Mouse (Mus musculus): ENCODE results near the gene Slc27a2. TPM values are rescaled to one million over a fixed set of nuclear protein-coding genes. Genes with fewer than 3 reads are reported as not detected.

The Slc27a2 gene
- polyA plus RNA-seq, 1 experiment = 1.2 TPM

DNA sequence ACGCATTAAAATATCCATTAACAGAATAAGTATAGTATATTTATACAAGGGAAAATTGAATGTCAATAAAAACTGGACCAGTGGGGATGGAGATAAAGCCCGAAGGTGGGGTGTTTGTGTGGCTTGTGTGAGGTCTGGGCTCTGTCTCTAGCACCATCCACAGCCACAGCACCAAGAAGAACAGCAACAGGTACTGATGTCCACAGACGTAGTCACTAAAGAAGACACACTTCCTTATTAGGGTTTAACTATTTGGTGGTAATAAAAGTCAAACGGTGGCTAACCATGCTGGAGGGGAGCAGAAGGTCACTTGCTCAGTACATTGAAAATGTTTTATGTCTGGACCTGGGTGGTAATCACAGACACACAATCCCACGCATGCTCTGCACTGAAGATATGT is 25.2 kb downstream of the Slc27a2 start:
- no peak overlapping the region for H3K4me3 ChIP-seq (ENCODE audit: control insufficient read depth, low read depth, low read length)
- H3K27me3 ChIP-seq (ENCODE audit: control insufficient read depth, insufficient read depth, low read length) = no peaks in the 10 kb centered on the region
- H3K36me3 ChIP-seq (ENCODE audit: control insufficient read depth, insufficient read depth, low read length) = no peaks in the 10 kb centered on the region
- H3K27ac ChIP-seq (ENCODE audit: control insufficient read depth, insufficient read depth, low read depth, low read length) = no peak overlapping the region
- TF ChIP-seq POLR2A (IDR thresholded peaks at IDR 0.05; ENCODE audit: control insufficient read depth, low read depth, low read length) (no peak), CTCF (IDR thresholded peaks at IDR 0.05; ENCODE audit: control insufficient read depth, insufficient read depth, insufficient replicate concordance, low read depth, low read length) (no peak)
- no peaks in the 10 kb centered on the region for H3K4me1 ChIP-seq (ENCODE audit: control insufficient read depth, insufficient read depth, low read length)

DNA sequence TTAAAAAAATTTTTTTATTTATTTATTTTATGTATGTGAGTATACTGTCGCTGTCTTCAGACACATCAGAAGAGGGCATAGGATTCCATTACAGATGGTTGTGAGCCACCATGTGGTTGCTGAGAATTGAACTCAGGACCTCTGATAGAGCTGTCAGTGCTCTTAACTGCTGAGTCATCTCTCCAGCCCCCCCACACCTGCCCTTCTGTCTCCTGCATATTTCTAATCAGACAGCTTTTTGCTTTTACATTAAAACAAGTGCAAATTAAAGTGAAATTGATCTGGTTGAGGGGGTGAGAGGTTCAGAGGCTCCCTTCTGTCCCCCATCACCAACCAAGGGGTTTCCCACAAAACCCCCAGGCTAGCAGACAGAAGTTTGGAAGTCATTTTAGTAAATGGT is 27.1 kb downstream of the Slc27a2 start:
- Histone ChIP-seq H3K27ac (ENCODE audit: control insufficient read depth, insufficient read depth, low read depth, low read length) (no peak overlapping the region), H3K4me1 (ENCODE audit: control insufficient read depth, insufficient read depth, low read length) (no peaks in the 10 kb centered on the region; the same call in 1 of the 2 replicates), H3K4me3 (ENCODE audit: control insufficient read depth, low read depth, low read length) (no peak overlapping the region), H3K36me3 (ENCODE audit: control insufficient read depth, insufficient read depth, low read length) (no peaks in the 10 kb centered on the region), H3K27me3 (ENCODE audit: control insufficient read depth, insufficient read depth, low read length) (no peaks in the 10 kb centered on the region)
- TF ChIP-seq CTCF (IDR thresholded peaks at IDR 0.05; ENCODE audit: control insufficient read depth, insufficient read depth, insufficient replicate concordance, low read depth, low read length) = no peak
- TF ChIP-seq POLR2A (IDR thresholded peaks at IDR 0.05; ENCODE audit: control insufficient read depth, low read depth, low read length) = no peak

DNA sequence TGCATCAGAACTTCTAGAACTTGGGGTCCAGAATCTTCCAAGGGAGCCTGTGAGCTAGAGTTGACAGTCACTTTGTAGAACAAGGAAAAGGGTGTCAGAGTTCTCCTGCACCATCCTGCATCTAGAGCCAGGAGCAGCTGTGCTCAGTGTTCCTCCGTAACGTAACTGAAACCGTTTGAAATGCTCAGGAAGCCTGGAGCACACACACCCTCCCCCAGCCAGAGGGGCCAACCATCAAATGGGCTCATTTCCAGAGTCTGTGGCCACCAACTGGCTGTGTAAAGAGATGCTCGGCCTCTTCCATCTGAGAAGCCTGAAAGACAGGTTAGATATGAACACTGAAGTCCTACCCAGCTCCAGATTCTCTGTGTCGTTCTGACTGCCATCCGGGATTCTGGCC is 31.8 kb downstream of the Slc27a2 start:
- Histone ChIP-seq H3K4me3 (ENCODE audit: control insufficient read depth, low read depth, low read length) (no peak overlapping the region), H3K27ac (ENCODE audit: control insufficient read depth, insufficient read depth, low read depth, low read length) (0 out of 2 replicates have a peak overlapping the region, but pooled peaks have one; percentile 6), H3K4me1 (ENCODE audit: control insufficient read depth, insufficient read depth, low read length) (no peaks in the 10 kb centered on the region; the same call in 1 of the 2 replicates), H3K36me3 (ENCODE audit: control insufficient read depth, insufficient read depth, low read length) (no peaks in the 10 kb centered on the region), H3K27me3 (ENCODE audit: control insufficient read depth, insufficient read depth, low read length) (no peaks in the 10 kb centered on the region)
- TF ChIP-seq POLR2A (IDR thresholded peaks at IDR 0.05; ENCODE audit: control insufficient read depth, low read depth, low read length) (no peak), CTCF (IDR thresholded peaks at IDR 0.05; ENCODE audit: control insufficient read depth, insufficient read depth, insufficient replicate concordance, low read depth, low read length) (no peak)

DNA sequence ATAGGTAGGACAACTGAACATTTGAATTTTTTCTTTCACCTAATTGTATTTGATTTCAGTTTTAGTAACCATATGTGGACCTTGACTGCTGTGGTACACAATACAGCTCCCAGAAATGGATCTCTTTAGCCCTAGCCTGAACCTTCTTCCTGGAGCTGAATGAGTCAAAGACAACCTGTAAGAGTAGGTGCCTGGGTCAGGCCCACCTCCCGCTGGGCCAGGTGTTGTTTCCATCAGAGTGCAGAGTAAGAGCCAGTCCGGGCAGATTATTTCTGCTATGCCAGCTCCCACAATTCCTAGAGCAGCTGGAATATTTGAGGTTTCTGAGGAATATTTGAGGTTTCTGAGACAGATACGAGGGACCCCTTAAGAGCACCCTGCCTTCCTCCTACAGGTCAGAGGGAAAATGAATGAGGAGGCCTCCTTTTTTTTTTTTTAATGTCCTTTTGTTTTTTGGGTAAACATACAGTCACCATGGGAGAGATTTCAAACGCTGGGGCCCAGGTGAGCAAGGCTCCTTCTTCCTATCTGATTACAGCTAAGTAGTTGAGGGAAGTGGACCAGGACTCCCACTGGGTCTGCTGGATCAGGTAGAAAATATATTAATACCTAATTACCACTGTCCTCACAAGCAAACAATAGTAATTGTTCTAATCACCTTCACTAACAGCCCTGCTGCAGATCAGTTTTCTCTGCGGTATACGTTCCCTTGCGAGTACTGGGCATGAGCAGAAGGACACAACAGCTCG is 32.6 kb downstream of the Slc27a2 start:
- H3K4me1 ChIP-seq (ENCODE audit: control insufficient read depth, insufficient read depth, low read length) = no peaks in the 10 kb centered on the region; the same call in 1 of the 2 replicates
- H3K27ac ChIP-seq (ENCODE audit: control insufficient read depth, insufficient read depth, low read depth, low read length) = no peak overlapping the region
- no peaks in the 10 kb centered on the region for H3K27me3 ChIP-seq (ENCODE audit: control insufficient read depth, insufficient read depth, low read length)
- no peaks in the 10 kb centered on the region for H3K36me3 ChIP-seq (ENCODE audit: control insufficient read depth, insufficient read depth, low read length)
- no peak overlapping the region for H3K4me3 ChIP-seq (ENCODE audit: control insufficient read depth, low read depth, low read length)
- TF ChIP-seq CTCF (IDR thresholded peaks at IDR 0.05; ENCODE audit: control insufficient read depth, insufficient read depth, insufficient replicate concordance, low read depth, low read length) (no peak), POLR2A (IDR thresholded peaks at IDR 0.05; ENCODE audit: control insufficient read depth, low read depth, low read length) (no peak)

DNA sequence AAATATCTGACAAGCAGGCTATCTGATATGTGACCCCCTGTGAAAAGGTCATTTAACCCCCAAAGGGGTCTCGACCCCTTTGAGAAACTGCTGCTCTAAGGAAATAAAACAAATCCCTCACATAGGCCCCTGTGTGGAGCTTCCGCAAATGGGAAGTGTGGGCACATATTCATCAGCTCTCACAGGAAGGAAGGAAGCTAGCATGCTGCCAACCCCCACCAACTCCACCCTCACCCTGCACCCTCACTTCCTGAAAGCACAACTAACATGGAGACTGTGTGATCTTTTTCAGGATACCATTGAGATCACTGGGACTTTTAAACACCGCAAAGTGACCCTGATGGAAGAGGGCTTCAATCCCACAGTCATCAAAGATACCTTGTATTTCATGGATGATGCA is 35.3 kb downstream of the Slc27a2 start:
- TF ChIP-seq CTCF (IDR thresholded peaks at IDR 0.05; ENCODE audit: control insufficient read depth, insufficient read depth, insufficient replicate concordance, low read depth, low read length) (no peak), POLR2A (IDR thresholded peaks at IDR 0.05; ENCODE audit: control insufficient read depth, low read depth, low read length) (no peak)
- Histone ChIP-seq H3K36me3 (ENCODE audit: control insufficient read depth, insufficient read depth, low read length) (no peaks in the 10 kb centered on the region), H3K27ac (ENCODE audit: control insufficient read depth, insufficient read depth, low read depth, low read length) (no peak overlapping the region)

DNA sequence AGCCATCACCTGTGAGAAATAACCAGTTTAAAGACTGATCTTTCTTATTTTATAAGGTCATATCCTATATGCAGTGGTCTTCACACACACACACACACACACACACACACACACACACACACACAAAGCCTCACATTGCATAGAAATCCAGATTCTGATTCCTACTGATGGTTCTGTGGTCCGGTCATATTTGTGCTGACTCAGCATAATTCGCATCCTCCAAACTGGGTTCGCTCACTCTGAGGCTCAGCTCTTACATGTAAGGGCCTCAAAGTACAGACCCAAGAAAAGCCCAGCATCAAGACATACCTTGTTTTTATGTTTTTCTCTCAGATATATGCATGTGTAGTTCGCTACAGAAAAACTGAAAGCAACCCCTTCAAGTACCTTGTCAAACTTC is 39.1 kb downstream of the Slc27a2 start:
- no peak for TF ChIP-seq CTCF (IDR thresholded peaks at IDR 0.05; ENCODE audit: control insufficient read depth, insufficient read depth, insufficient replicate concordance, low read depth, low read length)
- no peak for TF ChIP-seq POLR2A (IDR thresholded peaks at IDR 0.05; ENCODE audit: control insufficient read depth, low read depth, low read length)
- Histone ChIP-seq H3K27ac (ENCODE audit: control insufficient read depth, insufficient read depth, low read depth, low read length) (no peak overlapping the region), H3K36me3 (ENCODE audit: control insufficient read depth, insufficient read depth, low read length) (no peaks in the 10 kb centered on the region)

More for the DNA sequence above, 35.3 kb downstream of the Slc27a2 start:
- Histone ChIP-seq H3K4me1 (ENCODE audit: control insufficient read depth, insufficient read depth, low read length) (no peaks in the 10 kb centered on the region; the same call in 1 of the 2 replicates), H3K4me3 (ENCODE audit: control insufficient read depth, low read depth, low read length) (no peak overlapping the region), H3K27me3 (ENCODE audit: control insufficient read depth, insufficient read depth, low read length) (no peaks in the 10 kb centered on the region)

DNA sequence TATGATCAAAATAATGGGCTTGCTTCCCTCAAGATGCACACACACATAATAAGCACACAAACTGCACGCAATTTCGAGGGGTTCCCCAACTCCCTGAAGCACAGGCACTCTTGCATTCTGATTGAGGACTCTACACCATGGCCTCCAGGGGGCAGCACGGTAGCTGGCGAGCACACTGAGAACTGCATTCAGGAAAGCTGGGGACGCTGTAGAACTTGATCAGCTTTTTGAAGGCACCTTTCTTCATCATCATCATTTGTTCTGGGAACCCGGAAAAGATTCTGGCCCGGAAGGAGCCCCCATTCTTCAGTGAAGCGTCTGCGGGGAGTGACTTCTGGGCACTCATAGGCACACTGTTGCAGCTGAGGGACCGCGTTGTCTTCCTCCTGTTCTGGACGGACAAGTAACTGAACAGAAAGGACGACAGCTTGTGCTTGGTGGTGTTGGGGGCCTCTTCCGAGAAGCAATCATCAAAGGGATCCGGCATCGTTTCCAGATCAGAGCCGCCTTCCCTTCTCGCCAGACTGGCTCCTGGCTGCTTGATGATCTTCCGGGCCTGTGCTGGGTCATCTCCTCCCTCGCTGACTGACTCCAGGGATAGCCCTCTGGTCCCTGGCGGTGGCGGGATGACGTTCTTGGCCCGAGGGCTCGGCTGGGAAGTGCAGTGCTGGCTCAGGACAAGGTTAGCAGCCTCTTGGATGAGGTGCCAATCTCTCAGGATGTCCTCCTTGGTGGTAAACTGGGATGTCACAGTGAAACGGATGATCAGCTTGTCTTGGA is 41.8 kb downstream of the Slc27a2 start:
- no peaks in the 10 kb centered on the region for H3K4me1 ChIP-seq (ENCODE audit: control insufficient read depth, insufficient read depth, low read length)
- no peak for TF ChIP-seq POLR2A (IDR thresholded peaks at IDR 0.05; ENCODE audit: control insufficient read depth, low read depth, low read length)
- peak; percentile 70; the same call in 1 of the 2 replicates for TF ChIP-seq CTCF (IDR thresholded peaks at IDR 0.05; ENCODE audit: control insufficient read depth, insufficient read depth, insufficient replicate concordance, low read depth, low read length)
- H3K4me3 ChIP-seq (ENCODE audit: control insufficient read depth, low read depth, low read length) = no peak overlapping the region
- H3K36me3 ChIP-seq (ENCODE audit: control insufficient read depth, insufficient read depth, low read length) = no peaks in the 10 kb centered on the region
- H3K27me3 ChIP-seq (ENCODE audit: control insufficient read depth, insufficient read depth, low read length) = no peaks in the 10 kb centered on the region
- no peak overlapping the region for H3K27ac ChIP-seq (ENCODE audit: control insufficient read depth, insufficient read depth, low read depth, low read length)

More for the DNA sequence above, 39.1 kb downstream of the Slc27a2 start:
- Histone ChIP-seq H3K27me3 (ENCODE audit: control insufficient read depth, insufficient read depth, low read length) (no peaks in the 10 kb centered on the region), H3K4me3 (ENCODE audit: control insufficient read depth, low read depth, low read length) (no peak overlapping the region), H3K4me1 (ENCODE audit: control insufficient read depth, insufficient read depth, low read length) (no peaks in the 10 kb centered on the region)

Data from testis, adult 2 months (tissue).